Mouse (Mus musculus): ENCODE measurements at regions not wholly inside any gene's neighbourhood (a gene's known extent, or its start where the extent isn't known, plus 50 kb on each side); places are given as distances from the start of the nearest gene placed in this dataset.
A peak's percentile ranks its signal among the peaks of the same experiment; 100 is the strongest.
"Not testable (repeated sequence)": the region's sequence is repeated elsewhere in the genome, so short reads cannot be mapped to it uniquely, and the experiment has no call there.

DNA sequence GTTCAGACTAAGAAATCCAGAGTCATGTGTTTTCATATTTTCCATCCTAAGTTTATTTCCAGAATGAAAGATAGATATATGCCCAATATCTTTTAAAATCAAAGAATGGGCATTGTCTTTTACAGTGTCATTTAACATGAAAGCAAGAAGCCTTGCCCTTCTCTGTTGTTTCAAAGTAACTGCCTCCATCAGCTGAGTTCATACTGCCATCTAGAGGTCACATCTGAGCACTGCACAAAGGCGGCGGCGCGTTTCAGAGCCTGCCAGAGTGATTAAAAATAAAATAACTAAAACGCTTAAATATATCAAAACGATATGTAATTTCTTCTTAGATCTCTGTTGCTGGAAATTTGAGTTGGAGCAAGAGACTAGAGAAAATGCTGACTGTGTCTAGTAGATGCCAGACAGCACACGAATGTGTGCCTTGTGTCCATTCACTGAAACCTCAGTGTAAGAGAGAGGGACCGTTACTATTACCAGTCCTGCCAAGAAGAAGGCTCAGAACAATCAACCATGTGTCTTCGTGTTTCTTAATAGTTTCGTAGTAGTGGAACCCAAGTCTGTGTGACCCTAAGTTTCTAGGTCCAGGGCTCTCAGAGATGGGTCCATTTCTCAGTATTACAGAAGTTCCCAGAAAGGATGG is 123.0 kb upstream of the Daam1 start:
- H3K27me3 ChIP-seq: no peaks in the 10 kb centered on the region
- H3K9ac ChIP-seq: no peak overlapping the region
- no peak overlapping the region for H3K27ac ChIP-seq
- no peak for ATAC-seq (ENCODE audit: borderline replicate concordance, extremely low read depth, low FRiP score, low TSS enrichment)
- no peak overlapping the region for H3K4me2 ChIP-seq
- H3K4me3 ChIP-seq: no peak overlapping the region
- no peaks in the 10 kb centered on the region for H3K36me3 ChIP-seq
- H3K9me3 ChIP-seq: no peaks in the 10 kb centered on the region
- no peaks in the 10 kb centered on the region for H3K4me1 ChIP-seq
- WGBS: 22% methylated on average over 10 of the region's 10 CpGs

- no peaks in the 10 kb centered on the region for H3K36me3 ChIP-seq
- H3K4me3 ChIP-seq: no peak overlapping the region
- no peak overlapping the region for H3K27ac ChIP-seq
- H3K4me2 ChIP-seq: no peak overlapping the region
- no peaks in the 10 kb centered on the region for H3K4me1 ChIP-seq
- 72% methylated on average over 7 of the region's 7 CpGs for WGBS
- H3K9ac ChIP-seq: no peak overlapping the region
- H3K9me3 ChIP-seq: no peaks in the 10 kb centered on the region
- no peak for ATAC-seq (ENCODE audit: borderline replicate concordance, extremely low read depth, low FRiP score, low TSS enrichment)
- no peaks in the 10 kb centered on the region for H3K27me3 ChIP-seq
Observed at GRCm38 (mm10) chr12:71714606-71715005, 116.3 kb upstream of the Daam1 start.

DNA sequence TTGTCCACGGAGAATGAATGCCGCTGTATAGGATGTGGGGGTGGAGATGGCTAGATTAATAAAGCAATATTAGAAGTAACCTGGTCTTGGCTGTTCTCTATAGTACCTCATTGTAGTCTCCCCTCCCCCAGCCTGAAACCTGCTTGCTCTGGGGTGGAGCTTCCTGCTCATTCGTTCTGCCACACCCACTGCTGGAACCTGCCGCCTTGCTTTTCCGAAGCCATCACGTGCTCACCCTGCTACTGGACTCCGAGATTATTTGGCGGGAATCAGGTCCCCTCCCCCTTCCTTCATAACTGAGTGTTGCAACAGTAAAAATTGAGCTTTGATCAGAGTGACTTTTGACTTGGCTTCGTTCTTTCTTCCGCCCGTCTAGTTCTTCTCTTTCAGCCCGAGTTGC is 112.5 kb upstream of the Daam1 start:
- H3K27ac ChIP-seq; H3K4me1 ChIP-seq; H3K4me3 ChIP-seq; H3K27me3 ChIP-seq; ATAC-seq (ENCODE audit: borderline replicate concordance, extremely low read depth, low FRiP score, low TSS enrichment); H3K9me3 ChIP-seq; H3K9ac ChIP-seq; H3K36me3 ChIP-seq: not testable (repeated sequence)
- WGBS: 52% methylated on average over 12 of the region's 12 CpGs
- peak overlapping the region; percentile 36 for H3K4me2 ChIP-seq

DNA sequence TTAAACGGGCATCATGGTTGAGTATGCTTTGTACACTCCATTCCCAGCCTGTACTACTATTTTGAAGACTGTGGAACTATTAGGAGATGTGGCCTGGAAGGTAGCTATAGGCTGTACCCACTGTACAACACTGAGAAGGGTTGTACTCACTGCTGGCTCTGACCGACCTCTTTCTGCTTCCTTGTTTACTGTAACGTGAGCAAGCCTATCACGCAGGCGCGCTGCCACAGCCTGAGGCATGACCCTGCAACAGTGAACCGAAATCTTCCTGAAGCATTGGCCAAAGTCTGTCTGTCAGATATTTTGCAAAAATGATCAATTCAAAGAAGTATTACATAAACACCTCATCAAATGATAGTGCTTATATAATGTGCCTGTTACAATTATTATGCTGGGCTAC is 112.0 kb upstream of the Daam1 start:
- Histone ChIP-seq H3K9me3 (no peaks in the 10 kb centered on the region), H3K4me1 (no peaks in the 10 kb centered on the region), H3K9ac (no peak overlapping the region), H3K4me3 (no peak overlapping the region), H3K36me3 (no peaks in the 10 kb centered on the region), H3K27me3 (no peaks in the 10 kb centered on the region), H3K4me2 (peak overlapping the region; percentile 36), H3K27ac (no peak overlapping the region)
- ATAC-seq (ENCODE audit: borderline replicate concordance, extremely low read depth, low FRiP score, low TSS enrichment): no peak
- WGBS: 24% methylated on average over 7 of the region's 7 CpGs

- Histone ChIP-seq H3K9me3 (no peaks in the 10 kb centered on the region), H3K27ac (peak overlapping the region; percentile 74), H3K4me3 (no peak overlapping the region), H3K36me3 (no peaks in the 10 kb centered on the region), H3K4me1 (peaks cover 15% of the 10 kb centered on the region), H3K4me2 (peak overlapping the region; percentile 8; the same call in 1 of the 2 replicates), H3K27me3 (no peaks in the 10 kb centered on the region), H3K9ac (no peak overlapping the region)
- peak; percentile 11; the same call in 1 of the 2 replicates for ATAC-seq (ENCODE audit: borderline replicate concordance, extremely low read depth, low FRiP score, low TSS enrichment)
- 16% methylated on average over 5 of the region's 5 CpGs for WGBS
Observed at GRCm38 (mm10) chr12:71725140-71725539, 105.7 kb upstream of the Daam1 start.

DNA sequence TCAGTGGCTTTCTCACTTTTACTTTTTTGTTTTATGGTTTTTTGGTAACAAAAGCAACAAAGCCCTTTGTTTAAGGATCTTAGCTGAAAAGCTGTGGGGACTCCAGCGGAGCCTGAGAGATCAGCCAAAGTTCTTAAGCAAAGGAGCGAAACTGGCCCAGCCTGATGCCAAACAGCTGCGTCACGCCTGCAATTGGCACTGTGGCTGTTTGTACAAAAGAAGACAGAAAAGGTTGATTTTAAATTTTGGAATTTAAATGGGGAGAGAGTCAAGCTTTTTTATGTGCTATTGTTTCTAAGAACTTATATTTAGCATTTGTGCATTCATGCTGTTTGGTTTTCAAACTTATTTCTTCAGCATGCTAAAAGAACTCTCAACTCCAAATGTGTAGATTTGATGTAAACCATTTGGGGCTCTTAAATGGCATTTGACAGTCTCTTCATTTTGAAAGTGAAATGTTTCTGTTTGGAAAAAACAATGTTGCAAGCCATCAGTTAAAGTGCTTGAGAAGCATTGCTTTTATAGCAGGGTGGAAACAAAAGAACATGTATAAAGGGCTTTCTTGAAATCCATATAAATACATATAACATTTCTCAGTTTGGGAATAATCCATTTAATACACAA is 105.1 kb upstream of the Daam1 start:
- Histone ChIP-seq H3K9me3 (no peaks in the 10 kb centered on the region), H3K4me3 (no peak overlapping the region), H3K4me2 (peak overlapping the region; percentile 8; the same call in 1 of the 2 replicates), H3K9ac (no peak overlapping the region), H3K27ac (peak overlapping the region; percentile 74), H3K4me1 (peaks cover 15% of the 10 kb centered on the region), H3K27me3 (no peaks in the 10 kb centered on the region), H3K36me3 (no peaks in the 10 kb centered on the region)
- peak; percentile 70; the same call in 1 of the 2 replicates for ATAC-seq (ENCODE audit: borderline replicate concordance, extremely low read depth, low FRiP score, low TSS enrichment)
- WGBS: 21% methylated on average over 4 of the region's 4 CpGs

DNA sequence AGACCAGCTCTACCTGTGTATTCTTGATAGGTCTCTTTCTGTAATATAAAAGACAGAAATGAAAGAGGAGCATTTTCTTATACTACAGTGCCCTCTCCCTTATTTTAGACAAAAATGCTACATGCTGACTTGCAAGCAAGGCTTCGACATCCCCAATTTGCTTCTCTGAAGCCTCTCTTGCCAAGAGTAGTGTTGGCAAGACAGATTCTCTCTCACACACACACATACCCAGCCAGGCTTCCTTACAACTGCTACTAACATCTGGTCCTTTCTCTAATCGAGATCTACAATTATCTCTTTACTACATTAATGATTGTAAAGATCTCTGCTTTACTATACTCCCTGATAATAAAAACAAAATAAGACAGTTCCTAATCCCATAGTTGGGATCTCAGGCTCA is 87.5 kb upstream of the Daam1 start:
- WGBS: 63% methylated on average over 2 of the region's 2 CpGs
- H3K4me1 ChIP-seq: peaks cover 11% of the 10 kb centered on the region
- H3K9ac ChIP-seq: no peak overlapping the region
- no peaks in the 10 kb centered on the region for H3K36me3 ChIP-seq
- H3K4me3 ChIP-seq: no peak overlapping the region
- ATAC-seq (ENCODE audit: borderline replicate concordance, extremely low read depth, low FRiP score, low TSS enrichment): no peak
- no peaks in the 10 kb centered on the region for H3K9me3 ChIP-seq
- no peak overlapping the region for H3K27ac ChIP-seq
- H3K27me3 ChIP-seq: no peaks in the 10 kb centered on the region
- no peak overlapping the region for H3K4me2 ChIP-seq

DNA sequence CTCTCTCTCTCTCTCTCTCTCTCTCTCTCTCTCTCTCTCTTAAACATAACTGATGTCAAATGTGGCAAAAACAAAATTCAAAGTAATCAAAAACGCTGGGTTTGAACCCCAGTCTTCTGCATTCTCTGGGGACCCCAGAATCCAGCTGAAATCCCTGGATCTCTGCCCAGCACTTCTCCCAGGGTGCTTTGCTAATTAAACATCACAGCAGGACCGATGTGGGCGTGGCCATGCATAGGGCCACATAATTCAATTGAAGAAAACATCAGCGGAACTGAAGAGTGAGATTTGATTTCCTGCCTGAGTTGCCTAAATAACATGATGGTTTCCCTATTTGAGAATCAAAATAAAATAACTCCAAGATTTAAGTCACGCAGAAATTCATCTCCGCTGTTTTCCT is 84.9 kb upstream of the Daam1 start:
- no peak for ATAC-seq (ENCODE audit: borderline replicate concordance, extremely low read depth, low FRiP score, low TSS enrichment)

GRCm38 (mm10) chr12:71747386-71747785 is 83.5 kb upstream of the Daam1 start:
- no peaks in the 10 kb centered on the region for H3K9me3 ChIP-seq
- H3K4me2 ChIP-seq: peak overlapping the region; percentile 38; the same call in 1 of the 2 replicates
- WGBS: 82% methylated on average over 10 of the region's 10 CpGs
- no peak overlapping the region for H3K9ac ChIP-seq
- H3K4me1 ChIP-seq: peaks cover 20% of the 10 kb centered on the region
- no peaks in the 10 kb centered on the region for H3K36me3 ChIP-seq
- no peaks in the 10 kb centered on the region for H3K27me3 ChIP-seq
- H3K4me3 ChIP-seq: no peak overlapping the region
- ATAC-seq (ENCODE audit: borderline replicate concordance, extremely low read depth, low FRiP score, low TSS enrichment): no peak
- H3K27ac ChIP-seq: peak overlapping the region; percentile 93

More for the DNA sequence above, 84.9 kb upstream of the Daam1 start:
- H3K36me3 ChIP-seq: no peaks in the 10 kb centered on the region
- WGBS: 51% methylated on average over 6 of the region's 6 CpGs
- H3K4me3 ChIP-seq: no peak overlapping the region
- H3K27me3 ChIP-seq: no peaks in the 10 kb centered on the region
- H3K9me3 ChIP-seq: no peaks in the 10 kb centered on the region
- H3K27ac ChIP-seq: no peak overlapping the region
- no peak overlapping the region for H3K9ac ChIP-seq
- peaks cover 20% of the 10 kb centered on the region for H3K4me1 ChIP-seq
- H3K4me2 ChIP-seq: no peak overlapping the region

DNA sequence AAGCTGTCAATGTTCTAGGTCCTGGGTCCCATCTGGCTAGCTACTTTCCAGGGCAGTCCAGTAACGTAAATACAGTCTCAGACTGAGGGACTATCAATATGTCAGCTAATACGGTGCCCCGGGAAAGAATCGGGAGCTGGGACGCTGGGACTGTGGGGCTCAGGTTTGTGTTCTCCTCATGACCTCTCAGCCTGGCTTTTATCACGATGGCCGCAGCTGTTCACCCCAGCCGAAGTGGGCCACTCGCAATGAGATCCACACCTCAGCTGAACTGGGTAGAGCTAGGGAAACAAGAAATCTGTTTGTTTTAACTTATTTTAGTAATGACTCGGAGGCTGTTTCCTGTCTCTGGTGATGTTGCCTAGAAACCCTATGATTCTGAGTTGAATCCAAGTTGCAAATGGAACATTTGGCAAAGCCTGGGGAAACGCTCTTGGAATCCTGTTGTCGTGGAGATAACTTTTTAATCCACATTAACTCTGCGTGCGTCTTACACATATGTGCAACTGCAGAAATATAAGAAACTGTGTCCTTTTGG is 83.0 kb upstream of the Daam1 start:
- H3K4me2 ChIP-seq: peak overlapping the region; percentile 38
- no peaks in the 10 kb centered on the region for H3K9me3 ChIP-seq
- no peak overlapping the region for H3K4me3 ChIP-seq
- ATAC-seq (ENCODE audit: borderline replicate concordance, extremely low read depth, low FRiP score, low TSS enrichment): peak; percentile 71
- peak overlapping the region; percentile 93 for H3K27ac ChIP-seq
- peaks cover 25% of the 10 kb centered on the region for H3K4me1 ChIP-seq
- H3K9ac ChIP-seq: no peak overlapping the region
- H3K27me3 ChIP-seq: no peaks in the 10 kb centered on the region
- 30% methylated on average over 14 of the region's 14 CpGs for WGBS
- H3K36me3 ChIP-seq: no peaks in the 10 kb centered on the region

GRCm38 (mm10) chr12:71748731-71749130 is 82.1 kb upstream of the Daam1 start:
- H3K27ac ChIP-seq: peak overlapping the region; percentile 93
- H3K4me3 ChIP-seq: no peak overlapping the region
- H3K27me3 ChIP-seq: no peaks in the 10 kb centered on the region
- ATAC-seq (ENCODE audit: borderline replicate concordance, extremely low read depth, low FRiP score, low TSS enrichment): peak; percentile 80
- 20% methylated on average over 4 of the region's 4 CpGs for WGBS
- no peaks in the 10 kb centered on the region for H3K36me3 ChIP-seq
- H3K9ac ChIP-seq: no peak overlapping the region
- no peaks in the 10 kb centered on the region for H3K9me3 ChIP-seq
- peaks cover 25% of the 10 kb centered on the region for H3K4me1 ChIP-seq
- H3K4me2 ChIP-seq: peak overlapping the region; percentile 38

DNA sequence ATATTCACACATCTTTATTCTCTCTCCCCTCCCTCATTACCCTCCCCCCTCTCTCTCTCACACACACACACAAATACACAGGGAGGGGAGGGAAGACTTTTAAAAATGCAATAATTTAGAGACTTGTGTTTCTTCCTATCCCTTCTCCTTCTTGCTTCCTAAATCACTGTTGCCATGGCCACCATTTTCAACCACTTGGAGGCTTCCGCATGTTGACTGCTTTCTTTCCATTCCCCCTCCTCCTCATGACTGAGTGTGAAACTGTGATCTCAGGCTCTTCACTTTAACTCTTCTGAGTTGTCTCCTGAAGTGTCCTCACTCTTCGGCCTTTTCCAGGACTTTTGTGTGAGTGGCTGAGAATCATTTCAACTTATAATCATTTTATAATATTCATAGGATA is 81.2 kb upstream of the Daam1 start:
- Histone ChIP-seq H3K36me3 (no peaks in the 10 kb centered on the region), H3K27ac (peak overlapping the region; percentile 93; the same call in 1 of the 2 replicates), H3K27me3 (no peaks in the 10 kb centered on the region), H3K4me2 (no peak overlapping the region), H3K4me1 (peaks cover 25% of the 10 kb centered on the region), H3K9ac (no peak overlapping the region), H3K9me3 (no peaks in the 10 kb centered on the region), H3K4me3 (no peak overlapping the region)
- ATAC-seq (ENCODE audit: borderline replicate concordance, extremely low read depth, low FRiP score, low TSS enrichment): no peak
- 80% methylated on average over 2 of the region's 2 CpGs for WGBS

Measured in lung, embryonic 15.5 days (tissue).